Mouse (Mus musculus) A20 (cell line): ENCODE measurements around the gene Kdm1b.
A peak's percentile ranks its signal among the peaks of the same experiment; 100 is the strongest.

Source experiments
- DNase-seq: peaks from one replicate; pipeline ENCODE4 v3.0.0-alpha.2; 2011; ENCODE audit warnings: low read depth, low spot score

The Kdm1b gene

GRCm38 (mm10) chr13:47106580-47106888 is 63.2 kb downstream of the Kdm1b start:
- DNase-seq: peak; percentile 81

DNA sequence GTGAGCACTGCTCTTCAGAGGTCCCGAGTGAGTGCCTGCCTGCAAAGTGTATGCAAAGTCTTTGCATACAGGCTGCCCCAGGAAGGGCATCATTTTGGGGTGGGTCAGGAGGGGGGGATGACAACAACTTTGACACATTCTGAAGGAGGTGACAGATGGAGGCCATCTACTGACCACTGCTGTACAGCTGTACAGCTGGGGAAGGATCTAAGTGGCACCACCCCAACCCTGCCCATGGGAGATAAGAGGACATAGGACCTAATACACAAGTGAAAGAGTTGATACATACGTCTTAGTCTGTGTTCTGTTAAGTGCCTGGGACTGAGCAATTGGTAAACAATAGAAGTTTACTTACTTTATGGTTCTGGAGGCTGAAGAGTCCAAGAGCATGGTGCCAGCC is 65.9 kb downstream of the Kdm1b start:
- no peak for DNase-seq

GRCm38 (mm10) chr13:47111185-47111584 is 67.9 kb downstream of the Kdm1b start:
- no peak for DNase-seq

GRCm38 (mm10) chr13:47112056-47112455 is 68.8 kb downstream of the Kdm1b start:
- no peak for DNase-seq

- no peak for DNase-seq
These were observed 69.6 kb downstream of the Kdm1b start for GRCm38 (mm10) chr13:47112924-47113323.

DNA sequence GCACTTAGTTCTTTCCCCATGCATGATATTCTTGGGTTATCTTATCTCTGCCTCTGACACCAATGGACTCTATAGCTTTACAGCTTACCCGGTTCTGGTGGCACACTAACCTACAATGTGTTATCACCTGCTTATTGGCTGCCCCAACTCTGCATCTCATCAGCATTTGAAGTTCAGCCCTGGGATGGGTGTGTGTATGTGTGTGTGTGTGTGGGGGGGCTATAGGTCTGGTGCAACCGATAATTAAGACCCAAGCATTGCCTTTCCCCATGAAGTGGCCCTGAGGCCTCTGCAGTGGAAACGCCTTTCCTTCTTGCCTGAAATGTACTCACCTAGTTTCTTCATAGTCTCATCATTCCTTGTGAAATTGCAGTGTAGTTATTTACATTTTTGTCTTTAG is 72.7 kb downstream of the Kdm1b start:
- DNase-seq: no peak

DNA sequence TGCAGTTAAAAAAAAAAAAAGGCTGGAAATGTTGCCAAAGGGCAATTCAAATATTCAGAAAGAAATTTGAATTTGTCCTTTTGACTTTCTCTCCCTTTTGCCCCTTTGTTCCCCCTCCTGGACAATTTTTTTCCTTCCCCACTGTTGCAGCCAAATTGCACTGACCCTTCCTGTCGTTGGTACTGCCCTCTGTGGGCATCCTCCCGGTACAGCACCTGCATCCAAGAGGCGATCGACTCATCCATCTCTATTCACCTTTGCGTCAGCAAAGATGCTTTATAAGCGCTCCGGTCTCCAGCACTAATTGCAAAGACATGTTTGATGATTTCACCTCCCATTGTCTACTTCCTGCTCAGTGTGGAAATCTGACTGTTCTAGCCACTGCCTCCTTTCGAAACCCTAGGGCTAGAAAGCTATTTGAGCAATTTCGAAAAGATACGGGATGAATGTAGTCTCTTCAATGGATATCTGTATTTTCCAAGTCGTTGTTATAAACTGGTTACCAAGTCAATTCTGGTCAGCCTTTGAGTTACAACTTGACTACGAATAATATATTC is 78.1 kb downstream of the Kdm1b start:
- DNase-seq: no peak

GRCm38 (mm10) chr13:47122537-47123430 is 79.5 kb downstream of the Kdm1b start, which contains the start of gene Rnf144b:
Rnf144b (plus strand) TSS chr13:47122656.
- DNase-seq: no peak

GRCm38 (mm10) chr13:47124449-47124848 is 81.2 kb downstream of the Kdm1b start:
- no peak for DNase-seq

DNA sequence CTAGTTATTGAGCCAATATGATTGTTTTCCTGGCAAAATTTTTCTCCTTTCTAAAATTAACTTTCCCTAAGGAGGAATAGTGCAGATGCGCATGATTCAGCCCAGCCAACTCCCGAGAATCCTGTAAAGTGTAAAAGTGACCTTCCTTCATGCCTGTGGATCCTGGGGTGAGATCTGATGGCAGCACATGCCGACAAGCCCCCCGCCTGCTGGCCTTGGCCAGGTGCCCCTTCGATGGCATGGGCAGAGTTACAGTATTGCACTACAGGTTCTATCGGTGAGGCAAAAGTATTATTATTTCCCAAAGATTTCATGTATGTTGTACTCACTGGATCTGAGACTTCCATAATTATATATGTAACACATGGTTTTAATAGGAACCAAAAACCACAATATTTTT is 81.7 kb downstream of the Kdm1b start:
- no peak for DNase-seq

GRCm38 (mm10) chr13:47125595-47125994 is 82.3 kb downstream of the Kdm1b start:
- no peak for DNase-seq

DNA sequence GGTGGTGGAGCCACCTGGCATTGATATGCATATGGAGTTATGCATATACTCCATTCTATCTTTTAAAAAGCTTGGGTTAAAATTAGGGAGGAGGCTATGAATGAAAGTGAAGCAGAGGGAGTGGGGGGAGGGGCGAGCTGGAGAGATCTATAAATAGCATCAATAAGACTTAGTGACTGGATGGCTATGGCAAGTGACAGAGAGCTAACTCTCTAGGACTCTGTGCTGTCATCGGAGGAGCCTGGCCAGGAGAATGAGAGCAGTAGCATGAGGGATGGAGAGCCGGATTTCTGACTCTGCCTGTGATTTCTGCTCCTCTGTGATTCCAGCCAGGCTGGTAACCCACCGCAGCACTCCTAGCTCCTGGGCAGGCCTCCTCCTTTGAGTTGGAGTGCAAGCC is 85.8 kb downstream of the Kdm1b start:
- DNase-seq: no peak

DNA sequence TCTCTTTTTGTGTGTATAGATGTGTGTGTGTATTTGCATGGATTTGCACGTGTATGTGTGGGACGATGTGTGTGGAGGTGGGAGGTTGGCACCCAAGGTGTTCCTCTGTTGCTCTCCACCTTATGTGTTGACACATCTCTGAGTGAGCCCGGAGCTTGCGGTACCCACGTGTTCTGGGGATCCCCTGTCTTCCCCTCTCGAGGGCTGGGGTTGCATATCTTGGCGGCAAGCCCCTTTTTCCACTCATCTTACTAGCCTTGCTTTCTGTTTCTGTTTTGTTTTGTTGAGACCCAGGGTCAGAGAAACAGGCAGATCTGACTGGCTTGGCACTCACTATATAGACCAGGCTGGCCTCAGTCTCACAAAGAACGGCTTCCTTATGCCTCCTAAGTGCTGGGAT is 89.8 kb downstream of the Kdm1b start:
- DNase-seq: peak; percentile 11

DNA sequence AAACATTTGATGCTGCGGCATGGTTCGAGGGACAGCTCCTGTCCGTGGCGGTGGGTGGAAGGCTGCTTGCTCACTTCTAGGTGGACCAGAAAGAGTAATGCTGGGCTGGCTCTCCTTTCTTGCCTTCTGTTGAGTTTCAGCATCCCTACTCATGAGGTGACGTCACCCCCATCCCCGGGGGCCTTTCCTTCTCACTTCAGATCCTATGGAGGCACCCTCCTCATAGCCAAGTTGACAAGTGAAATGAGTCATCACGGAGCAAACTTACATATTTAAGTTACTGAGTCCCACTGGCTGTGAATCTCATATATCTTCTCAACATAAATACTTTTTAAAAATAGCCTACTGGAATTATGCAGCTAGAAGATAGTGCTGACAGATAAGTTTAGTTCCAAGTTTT is 91.5 kb downstream of the Kdm1b start:
- no peak for DNase-seq
